11 mouse cellular contexts compared by ENCODE assay signal in the genomic region with DNA sequence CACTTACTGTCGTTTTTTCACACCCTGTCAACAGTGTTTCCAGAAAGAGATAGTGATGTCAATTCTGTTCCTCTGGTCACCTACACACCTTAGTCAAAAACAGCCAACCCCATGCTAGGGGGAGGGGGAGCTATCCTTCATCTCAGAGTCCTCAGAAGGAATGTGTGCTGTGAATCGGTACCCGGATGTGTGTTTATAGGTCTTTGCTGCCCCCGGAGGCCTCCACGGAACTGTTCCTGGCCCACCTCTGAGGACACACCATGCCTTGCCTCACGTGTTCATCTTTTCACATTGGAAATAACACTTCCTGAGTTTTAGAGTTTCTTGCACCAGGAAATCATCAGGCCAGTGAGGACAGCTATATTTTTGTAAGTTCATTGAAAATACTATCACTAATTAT. TPM values are rescaled to one million over a fixed set of nuclear protein-coding genes. Genes with fewer than 3 reads are reported as not detected.
DNase-seq lines count a peak whose midpoint lies in the region; ATAC-seq and TF ChIP-seq lines count a peak whose summit lies in the region.
"Had no signal": no experiment of that assay in that cellular context is flagged by ENCODE, and none has a peak within 500 bp of the region (broad histone marks: within the 10 kb centered on the region; RNA-seq: fewer than 3 reads in every experiment).

No protein-coding gene starts in this region.

- H3K27ac ChIP-seq in lung, postnatal 0 days (ENCODE audit: low read length): no peak overlapping the region
- no peak overlapping the region for H3K27ac ChIP-seq in stomach, postnatal 0 days (replicated peaks)
- H3K27ac ChIP-seq: liver, embryonic 12.5 days; neural tube, embryonic 12.5 days had no signal

- H3K36me3 ChIP-seq in lung, postnatal 0 days (ENCODE audit: insufficient read depth, low read length): no peaks in the 10 kb centered on the region
- no peaks in the 10 kb centered on the region for H3K36me3 ChIP-seq in stomach, postnatal 0 days (ENCODE audit: control insufficient read depth, insufficient read depth, low read length)
- H3K36me3 ChIP-seq: liver, embryonic 12.5 days; neural tube, embryonic 12.5 days had no signal

- no peaks in the 10 kb centered on the region for H3K4me1 ChIP-seq in lung, postnatal 0 days (ENCODE audit: insufficient read depth, low read depth, low read length)
- H3K4me1 ChIP-seq in stomach, postnatal 0 days (replicated peaks; ENCODE audit: control insufficient read depth, insufficient read depth): no peaks in the 10 kb centered on the region

- TF ChIP-seq POLR2A in brain, embryonic 14.5 days (IDR thresholded peaks at IDR 0.05; ENCODE audit: borderline replicate concordance, extremely low read depth, insufficient read depth, insufficient read length, poor library complexity, severe bottlenecking): no peak

- no peak overlapping the region for H3K4me3 ChIP-seq in lung, postnatal 0 days (ENCODE audit: low read depth, low read length)
- H3K4me3 ChIP-seq in stomach, postnatal 0 days (ENCODE audit: low read depth, low read length): no peak overlapping the region
- H3K4me3 ChIP-seq: liver, embryonic 12.5 days; neural tube, embryonic 12.5 days had no signal

- no peak overlapping the region for H3K4me2 ChIP-seq in lung, postnatal 0 days (replicated peaks; ENCODE audit: low read depth, low read length)
- H3K4me2 ChIP-seq in stomach, postnatal 0 days (replicated peaks; ENCODE audit: low read depth): no peak overlapping the region
- H3K4me2 ChIP-seq: liver, embryonic 12.5 days; neural tube, embryonic 12.5 days had no signal

- 0 out of 2 replicates have a peak, but pooled peaks cover 9% of the 10 kb centered on the region for H3K27me3 ChIP-seq in lung, postnatal 0 days (replicated peaks; ENCODE audit: insufficient read depth, low read length)
- no peaks in the 10 kb centered on the region for H3K27me3 ChIP-seq in stomach, postnatal 0 days (ENCODE audit: control insufficient read depth, insufficient read depth, low read length)

- TF ChIP-seq CTCF in lung, postnatal 0 days (IDR thresholded peaks at IDR 0.05): peak; percentile 23; the same call in 1 of the 2 replicates
- no peak; the same call in 1 of the 2 replicates for TF ChIP-seq CTCF in brain, embryonic 14.5 days (IDR thresholded peaks at IDR 0.05; ENCODE audit: borderline replicate concordance, extremely low read depth, insufficient read depth, insufficient read length)
- TF ChIP-seq CTCF in stomach, postnatal 0 days (IDR thresholded peaks at IDR 0.05; ENCODE audit: low read depth): peak; percentile 36

- peak; percentile 37 to 49 for DNase-seq in cerebellum, postnatal 10 days
- no peak for DNase-seq in cerebellum, postnatal 36 days
- peak; percentile 10 for DNase-seq in lung, postnatal 0 days (ENCODE audit: low spot score)
- no peak for DNase-seq in lung, postnatal 25 days (ENCODE audit: low spot score)
- DNase-seq in brain, embryonic 14.5 days (ENCODE audit: low read depth): peak; percentile 26
- DNase-seq in stomach, postnatal 0 days (ENCODE audit: low spot score): no peak
- no peak for DNase-seq in adrenal gland, postnatal 25 days
- no peak for DNase-seq in right cerebral cortex, postnatal 14 days
- DNase-seq: kidney, adult 18-20 months had no signal

- no peaks in the 10 kb centered on the region for H3K9me3 ChIP-seq in lung, postnatal 0 days (ENCODE audit: low read length)
- H3K9me3 ChIP-seq in stomach, postnatal 0 days (ENCODE audit: control insufficient read depth, low read length): no peaks in the 10 kb centered on the region
- H3K9me3 ChIP-seq: liver, embryonic 12.5 days; neural tube, embryonic 12.5 days had no signal

- WGBS in lung, postnatal 0 days: 36% methylated on average over 6 of the region's 6 CpGs
- WGBS in stomach, postnatal 0 days: 35% methylated on average over 6 of the region's 6 CpGs

- no peak for TF ChIP-seq EP300 in lung, postnatal 0 days (IDR thresholded peaks at IDR 0.05)
- no peak for TF ChIP-seq EP300 in stomach, postnatal 0 days (optimal IDR thresholded peaks at IDR 0.05)

- no peak for ATAC-seq in lung, postnatal 0 days
- no peak for ATAC-seq in stomach, postnatal 0 days (ENCODE audit: low FRiP score, low TSS enrichment)
- ATAC-seq: liver, embryonic 12.5 days had no signal

- H3K9ac ChIP-seq in lung, postnatal 0 days (replicated peaks; ENCODE audit: low read depth): no peak overlapping the region
- no peak overlapping the region for H3K9ac ChIP-seq in stomach, postnatal 0 days (ENCODE audit: low read length)
- H3K9ac ChIP-seq: liver, embryonic 12.5 days; neural tube, embryonic 12.5 days had no signal

RNA-seq across cellular contexts. Expression of gene Ccdc32, which starts 51.1 kb away (rescaled TPM):
- 23.2 and 25.3 TPM in 2 replicates for polyA plus RNA-seq in lung, postnatal 0 days (2015; fragmentation: Nextera tagmentation; extraction: Ambion mirVana)
- 20.9 and 23.0 TPM in 2 replicates for polyA plus RNA-seq in brain, embryonic 14.5 days (2012; rRNA removed)
- polyA plus RNA-seq in stomach, postnatal 0 days (2015; fragmentation: Nextera tagmentation; extraction: Ambion mirVana): 20.7 and 21.3 TPM in 2 replicates
- total RNA-seq in adrenal gland, postnatal 25 days (2021): 16.3 and 19.0 TPM in 2 replicates

RNA-seq across cellular contexts. Expression of gene Chst14, which starts 51.8 kb away (rescaled TPM):
- polyA plus RNA-seq in lung, postnatal 0 days (2015; fragmentation: Nextera tagmentation; extraction: Ambion mirVana): 20.8 and 22.0 TPM in 2 replicates
- polyA plus RNA-seq in brain, embryonic 14.5 days (2012; rRNA removed): 8.4 and 10.7 TPM in 2 replicates
- 13.6 and 14.2 TPM in 2 replicates for polyA plus RNA-seq in stomach, postnatal 0 days (2015; fragmentation: Nextera tagmentation; extraction: Ambion mirVana)
- 12.6 and 19.1 TPM in 2 replicates for total RNA-seq in adrenal gland, postnatal 25 days (2021)

RNA-seq across cellular contexts. Expression of gene Rpusd2, which starts 56.5 kb away (rescaled TPM):
- 1.1 and 1.3 TPM in 2 replicates for polyA plus RNA-seq in lung, postnatal 0 days (2015; fragmentation: Nextera tagmentation; extraction: Ambion mirVana)
- polyA plus RNA-seq in brain, embryonic 14.5 days (2012; rRNA removed): 8.0 and 8.4 TPM in 2 replicates
- 1.8 and 2.0 TPM in 2 replicates for polyA plus RNA-seq in stomach, postnatal 0 days (2015; fragmentation: Nextera tagmentation; extraction: Ambion mirVana)
- 5.6 and 5.8 TPM in 2 replicates for total RNA-seq in adrenal gland, postnatal 25 days (2021)

Comparison
In these comparisons a context has a peak if more than half of its experiments do, and no peak if none do; other contexts are left out.
1. DNase-seq: peak in cerebellum, postnatal 10 days (2 of 2), lung, postnatal 0 days (single experiment) and brain, embryonic 14.5 days (single experiment); none in cerebellum, postnatal 36 days (0 of 2), lung, postnatal 25 days (single experiment), stomach, postnatal 0 days (single experiment), adrenal gland, postnatal 25 days (single experiment) and right cerebral cortex, postnatal 14 days (single experiment).